Mouse (Mus musculus): ENCODE measurements around the gene Slc4a4.
A peak's percentile ranks its signal among the peaks of the same experiment; 100 is the strongest.

Slc4a4 gene

DNA sequence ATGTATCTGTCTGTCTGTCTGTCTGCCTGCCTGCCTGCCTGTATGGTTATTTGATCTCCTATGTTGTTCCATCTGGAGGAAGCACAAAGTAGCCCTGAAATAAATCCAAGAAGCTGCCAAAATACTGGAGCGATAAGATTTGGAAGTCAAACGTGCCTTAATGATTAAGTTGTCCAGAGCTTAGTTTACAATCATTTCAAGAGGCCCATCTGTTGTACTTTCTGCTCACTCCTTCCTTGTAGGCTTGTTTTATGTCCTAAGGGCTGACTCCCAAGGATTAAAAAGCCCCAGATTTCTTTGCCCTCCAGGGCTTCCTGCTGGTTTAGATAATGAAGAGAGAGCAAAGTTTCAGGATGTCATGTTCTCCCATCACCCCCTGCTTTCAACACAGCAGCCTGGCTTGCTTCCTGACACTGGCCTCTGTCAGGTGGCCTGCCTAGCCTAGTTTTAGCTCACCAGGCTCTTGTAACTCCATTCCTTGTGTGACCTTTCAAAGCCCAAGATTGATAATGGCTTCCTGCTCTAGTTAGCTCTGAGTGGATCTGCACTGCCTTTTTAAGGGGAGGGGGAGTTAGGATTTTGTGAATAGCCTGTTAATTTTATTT is 262.9 kb downstream of the Slc4a4 start:
- DNase-seq (ENCODE audit: low spot score in 2 of 2), result no peak

- no peak for DNase-seq (ENCODE audit: low spot score in 2 of 2)
Measured at GRCm38 (mm10) chr5:89151076-89151475, 264.5 kb downstream of the Slc4a4 start.

- DNase-seq (ENCODE audit: low spot score in 2 of 2), result no peak
Measured at GRCm38 (mm10) chr5:89171025-89171718, 284.6 kb downstream of the Slc4a4 start.

- no peak for DNase-seq (ENCODE audit: low spot score in 2 of 2)
Measured at GRCm38 (mm10) chr5:89190063-89190462, 303.4 kb downstream of the Slc4a4 start.

DNA sequence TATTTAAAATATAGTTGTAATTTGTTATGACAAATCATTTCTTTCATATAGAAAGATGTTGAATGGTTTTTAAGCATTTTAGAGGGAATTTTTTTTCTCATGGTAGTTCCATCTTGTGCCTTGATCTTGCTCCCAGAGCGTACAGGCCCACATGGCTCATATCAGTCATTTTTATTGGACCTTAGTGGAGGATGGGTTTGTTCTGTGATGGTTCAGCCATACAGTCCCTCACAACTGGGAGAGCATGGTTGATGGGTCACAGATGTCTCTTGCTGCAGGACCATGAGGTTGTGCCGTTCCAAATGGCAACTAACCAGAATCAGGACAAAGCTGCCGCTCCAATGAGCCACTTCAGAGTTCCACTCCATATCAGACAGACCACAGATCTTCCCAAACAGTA is 308.0 kb downstream of the Slc4a4 start:
- DNase-seq (ENCODE audit: low spot score in 2 of 2), result no peak

DNA sequence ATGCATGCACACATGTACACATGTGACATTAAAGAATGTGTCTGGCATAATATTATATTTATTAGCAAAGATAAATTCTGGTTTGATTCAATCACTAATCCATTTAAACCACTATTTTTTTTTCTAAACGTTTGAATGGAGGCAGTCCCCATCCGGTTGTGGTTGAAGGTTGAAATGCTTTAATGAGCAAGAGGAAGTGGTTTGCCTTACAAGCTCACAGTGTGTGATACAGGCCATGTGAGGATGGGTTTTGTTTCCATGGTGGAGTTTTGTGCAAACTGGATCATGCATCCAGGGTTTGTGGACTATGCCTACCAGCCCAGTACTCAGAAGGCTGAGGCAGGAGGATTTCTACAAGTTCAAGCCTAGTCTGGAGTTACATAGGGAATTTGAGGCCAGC is 311.9 kb downstream of the Slc4a4 start:
- no peak for DNase-seq (ENCODE audit: low spot score in 2 of 2)

GRCm38 (mm10) chr5:89209973-89210703 is 323.5 kb downstream of the Slc4a4 start:
- DNase-seq (ENCODE audit: low spot score in 2 of 2), result no peak

DNA sequence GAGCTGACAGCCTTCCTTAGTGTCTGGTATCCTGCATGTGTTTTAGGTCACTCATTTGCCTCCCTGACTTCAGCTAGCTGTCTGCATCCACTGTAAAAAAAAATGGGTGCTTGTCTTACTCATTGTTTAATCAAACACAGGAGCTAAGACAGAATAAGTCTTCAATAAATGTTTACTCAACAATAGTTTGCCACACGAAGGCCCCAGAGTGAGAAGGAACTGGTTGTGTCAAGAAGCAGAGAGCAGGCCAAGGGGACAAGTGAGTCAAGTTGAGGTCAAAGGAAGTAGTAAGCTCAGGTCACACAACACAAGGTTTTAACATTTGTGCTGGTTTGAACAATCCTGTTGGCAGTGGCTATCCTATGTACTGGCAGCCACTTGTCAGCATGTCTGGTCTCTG is 324.4 kb downstream of the Slc4a4 start:
- DNase-seq (ENCODE audit: low spot score in 2 of 2), result no peak

GRCm38 (mm10) chr5:89218222-89218621 is 331.6 kb downstream of the Slc4a4 start:
- DNase-seq (ENCODE audit: low spot score in 2 of 2), result no peak

DNA sequence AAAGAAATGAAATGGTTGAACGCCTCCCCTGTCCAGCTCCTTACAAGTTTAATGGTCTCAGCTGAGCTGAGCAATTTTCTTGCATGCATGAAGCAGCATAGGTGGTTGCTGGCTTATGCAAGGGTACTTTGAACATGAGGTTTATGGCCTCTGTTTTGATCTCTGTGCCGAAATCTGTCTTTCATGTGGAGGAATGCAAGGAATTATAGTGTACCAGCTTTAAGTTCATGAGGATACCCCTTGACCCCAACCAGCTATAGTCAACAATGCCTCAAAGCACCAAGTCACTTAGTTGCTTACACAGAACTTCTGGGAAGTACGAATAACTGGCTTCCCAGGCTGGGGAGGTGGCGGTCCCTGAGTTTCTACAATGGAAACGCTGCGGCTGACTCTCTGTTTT is 332.1 kb downstream of the Slc4a4 start:
- DNase-seq (ENCODE audit: low spot score in 2 of 2), result no peak

GRCm38 (mm10) chr5:89221658-89222057 is 335.0 kb downstream of the Slc4a4 start:
- DNase-seq (ENCODE audit: low spot score in 2 of 2), result peak in 1 of 2 experiments; percentile 37

DNA sequence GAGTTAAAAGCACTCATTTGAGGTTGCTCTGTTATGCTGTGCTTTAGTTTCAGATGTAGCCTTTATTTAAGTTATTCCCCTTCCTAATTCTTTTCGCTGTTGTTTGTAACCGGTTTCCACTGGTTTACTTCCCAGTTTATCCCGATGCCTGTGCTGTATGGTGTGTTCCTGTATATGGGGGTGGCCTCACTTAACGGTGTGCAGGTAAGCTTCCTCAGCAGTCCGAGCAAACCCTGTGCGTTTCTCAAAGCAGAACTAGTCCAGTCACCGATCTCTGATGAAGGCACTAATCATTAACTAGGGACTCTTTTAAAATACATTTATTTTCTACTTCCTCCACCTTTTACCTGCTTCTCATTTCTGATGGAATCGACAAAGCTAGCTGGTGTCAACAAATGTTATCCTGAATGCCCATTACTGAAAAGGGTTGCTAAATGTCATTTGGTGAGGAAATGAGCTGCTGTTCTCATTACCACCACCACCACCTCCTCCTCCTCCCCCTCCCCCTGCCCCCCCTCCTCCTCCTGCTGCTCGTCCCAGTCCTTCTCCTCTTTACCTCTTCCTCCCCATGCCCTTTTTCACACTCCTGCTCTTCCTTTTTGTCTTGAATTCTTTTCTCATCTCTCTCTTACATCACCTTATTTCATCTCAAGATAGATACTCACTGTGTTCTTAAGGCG is 336.6 kb downstream of the Slc4a4 start:
- no peak for DNase-seq (ENCODE audit: low spot score in 2 of 2)

- DNase-seq (ENCODE audit: low spot score in 2 of 2), result peak in 1 of 2 experiments; percentile 14
Measured at GRCm38 (mm10) chr5:89223744-89224368, 337.2 kb downstream of the Slc4a4 start.

DNA sequence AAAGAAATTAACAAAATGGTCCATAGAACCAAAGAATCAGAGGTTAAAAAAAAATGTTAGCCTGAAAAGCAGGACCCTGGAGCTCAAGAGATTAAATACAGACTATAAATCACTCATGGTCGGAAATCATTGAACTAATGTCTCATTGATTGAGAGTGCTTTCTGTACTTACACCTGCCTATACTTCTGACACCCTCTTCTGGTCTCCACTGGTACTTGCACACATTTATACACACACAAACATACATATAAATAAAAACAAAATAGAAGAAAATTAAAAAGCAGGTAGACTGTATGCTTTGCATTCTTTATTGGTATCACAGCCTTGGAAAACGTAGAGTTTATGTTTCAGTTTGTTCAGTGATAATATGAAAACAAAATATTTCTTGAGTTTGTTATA is 341.3 kb downstream of the Slc4a4 start:
- no peak for DNase-seq (ENCODE audit: low spot score in 2 of 2)

DNA sequence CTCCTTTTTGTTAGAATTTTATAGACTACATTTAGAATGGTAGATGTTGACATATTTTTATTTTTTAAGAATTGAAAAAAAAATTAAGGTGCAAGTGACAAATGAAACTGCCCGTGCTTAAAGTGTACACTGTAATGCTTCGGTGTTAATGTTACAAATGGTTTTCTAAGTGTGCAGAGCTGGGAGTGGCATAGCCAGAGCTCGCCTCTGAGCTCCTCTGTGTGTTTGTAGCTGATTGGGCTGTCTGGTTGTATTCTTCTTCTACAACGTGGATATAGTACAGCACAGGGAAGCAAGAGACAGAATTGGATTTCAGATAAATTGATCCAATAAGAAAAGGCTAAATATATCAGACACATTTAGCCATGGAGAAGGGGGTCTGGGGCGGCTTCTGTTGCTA is 343.0 kb downstream of the Slc4a4 start:
- DNase-seq (ENCODE audit: low spot score in 2 of 2), result no peak

GRCm38 (mm10) chr5:89232313-89232712 is 345.7 kb downstream of the Slc4a4 start:
- no peak for DNase-seq (ENCODE audit: low spot score in 2 of 2)

DNA sequence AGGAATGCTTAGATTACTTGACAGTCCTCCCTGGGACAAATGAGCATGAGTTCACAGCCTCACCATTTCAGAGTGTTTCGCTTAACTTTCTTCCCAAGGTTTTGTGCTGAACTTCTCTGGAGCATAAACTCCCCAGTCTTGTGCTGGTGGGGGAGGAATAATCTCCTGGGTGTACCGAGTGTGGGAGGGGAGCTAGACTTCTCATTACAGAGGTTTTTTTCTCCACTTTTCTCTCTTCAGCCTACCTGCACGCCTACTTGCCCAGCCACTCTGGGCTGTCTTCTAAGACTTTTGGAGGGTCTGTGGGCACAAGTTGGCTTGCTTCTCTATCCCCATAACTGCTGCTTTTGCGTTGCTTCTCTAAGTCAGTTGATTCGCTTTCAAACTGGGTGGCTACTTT is 365.2 kb downstream of the Slc4a4 start:
- peak in 1 of 2 experiments; percentile 6 for DNase-seq (ENCODE audit: low spot score in 2 of 2)

DNA sequence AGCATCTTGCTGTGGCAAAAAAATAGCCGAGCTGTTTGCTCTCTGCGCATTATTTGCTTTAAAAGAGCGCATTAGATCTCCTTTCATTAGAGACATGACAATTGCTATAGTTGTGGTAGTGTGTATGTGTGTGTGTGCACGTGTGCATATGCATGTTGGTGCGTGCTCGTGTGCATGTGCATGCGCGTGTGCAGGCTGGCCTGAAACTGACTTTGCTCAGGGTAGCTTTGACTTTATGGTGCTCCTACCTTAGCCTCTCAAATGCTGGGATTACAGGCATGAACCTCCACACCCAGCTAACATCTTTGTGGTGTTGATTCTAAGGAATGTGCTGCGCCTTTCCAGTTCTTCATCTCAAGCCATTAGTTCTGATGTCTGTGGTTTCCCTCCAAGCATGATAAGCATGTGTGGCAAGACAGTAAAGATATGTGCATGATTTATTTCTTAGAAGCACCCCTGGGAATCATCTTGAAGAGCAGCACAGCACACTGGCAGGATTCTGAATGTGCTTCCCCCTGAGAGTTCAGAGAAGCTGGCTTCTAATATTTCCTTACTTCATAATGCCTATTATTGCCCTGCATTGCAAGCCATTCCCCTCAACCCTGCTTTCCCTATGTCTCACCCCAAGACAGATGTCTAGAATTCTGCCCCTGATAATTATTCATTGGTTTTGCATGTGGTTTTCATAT is 373.3 kb downstream of the Slc4a4 start:
- DNase-seq (ENCODE audit: low spot score in 2 of 2), result no peak

- no peak for DNase-seq (ENCODE audit: low spot score in 2 of 2)
Measured at GRCm38 (mm10) chr5:89277049-89277448, 390.4 kb downstream of the Slc4a4 start.

DNA sequence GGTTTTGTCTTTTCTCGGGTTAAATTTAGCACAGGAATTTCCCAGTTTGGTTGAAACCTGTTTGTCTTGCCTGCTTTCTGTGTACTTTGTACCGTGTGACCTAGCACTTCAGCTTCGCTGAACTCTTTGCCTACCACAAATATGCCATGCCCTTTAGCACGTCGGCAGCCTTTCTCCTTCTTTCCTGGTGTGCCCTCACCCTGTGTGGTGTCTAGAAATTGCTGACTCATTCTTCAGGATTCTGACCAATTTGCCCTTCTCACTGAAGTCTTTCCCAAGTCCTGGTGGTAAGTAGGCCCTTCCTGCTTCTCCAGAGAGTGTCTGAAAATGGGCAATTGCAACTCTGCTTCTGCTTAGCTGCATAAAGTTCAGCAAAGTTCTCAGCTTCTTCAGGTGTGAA is 391.0 kb downstream of the Slc4a4 start:
- DNase-seq (ENCODE audit: low spot score in 2 of 2), result no peak

DNA sequence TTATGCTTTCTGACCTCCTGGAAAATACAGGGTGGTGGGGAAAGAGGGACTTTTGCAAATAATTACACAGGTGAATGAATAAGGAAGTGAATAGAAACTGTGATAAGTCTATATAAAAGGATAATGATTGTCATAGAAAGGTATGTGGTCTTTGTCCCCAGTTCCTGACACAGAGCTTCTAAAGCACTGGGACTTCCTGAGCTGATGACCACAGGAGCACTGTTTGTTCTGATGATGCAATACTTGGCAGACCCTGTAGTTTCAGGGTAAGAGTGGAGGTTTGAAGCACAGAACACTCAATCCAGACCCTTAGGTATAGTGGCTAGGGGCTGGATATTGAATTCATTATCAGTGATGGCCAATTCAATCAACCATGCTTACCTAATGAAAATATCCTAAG is 391.7 kb downstream of the Slc4a4 start:
- DNase-seq (ENCODE audit: low spot score in 2 of 2), result no peak
